Mouse (Mus musculus): ENCODE measurements around the gene Zfp423. TPM values are rescaled to one million over a fixed set of nuclear protein-coding genes. Genes with fewer than 3 reads are reported as not detected.

Zfp423 gene
- polyA plus RNA-seq, 1 experiment from 2014 or later: 23.1 TPM

DNA sequence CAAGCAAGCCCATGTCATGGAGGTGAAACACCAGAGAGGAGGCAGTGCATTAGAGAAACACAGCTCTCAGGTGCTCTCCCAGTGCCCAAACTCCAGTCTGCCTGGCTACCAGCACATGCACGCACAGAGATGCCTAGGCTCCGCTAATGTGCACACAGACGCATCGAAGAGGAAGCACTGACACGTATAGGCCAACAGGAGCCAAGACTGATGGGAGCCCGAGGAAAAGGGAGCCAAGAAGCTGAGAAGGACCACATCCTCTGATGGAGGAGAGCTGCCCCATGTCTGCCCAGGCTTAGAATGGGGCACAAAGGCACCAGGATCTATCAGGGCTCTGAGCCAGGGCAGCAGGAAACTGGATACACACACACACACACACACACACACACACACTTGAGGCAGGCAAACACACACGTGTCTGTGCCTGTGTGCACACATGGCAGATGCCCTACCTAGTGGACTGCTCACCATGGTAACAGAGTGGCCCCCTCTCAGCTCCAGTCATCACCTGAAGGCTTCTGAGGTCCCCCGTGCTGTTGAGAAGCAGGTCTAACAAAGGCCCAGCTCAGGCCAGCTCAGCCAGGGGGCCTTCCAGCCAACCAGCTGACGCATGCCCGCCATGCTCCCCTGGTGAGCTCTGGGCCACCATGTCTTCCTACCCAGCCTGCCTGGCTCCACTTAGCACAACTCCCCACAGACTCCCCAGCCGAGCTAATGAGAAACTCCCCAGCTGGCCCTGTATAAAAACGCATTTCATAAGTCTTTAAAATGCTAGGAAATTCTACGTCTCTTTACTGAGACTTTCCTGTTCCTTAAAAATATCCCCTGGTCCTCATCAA, 64.0 kb downstream of the Zfp423 start:
- WGBS: 59% methylated on average over 12 of the region's 13 CpGs
- H3K4me2 ChIP-seq (ENCODE audit: low read depth, low read length): no peak overlapping the region
- no peaks in the 10 kb centered on the region for H3K9me3 ChIP-seq (ENCODE audit: control insufficient read depth, low read length)
- H3K4me3 ChIP-seq (ENCODE audit: low read depth, low read length): no peak overlapping the region
- no peaks in the 10 kb centered on the region for H3K27me3 ChIP-seq (replicated peaks; ENCODE audit: control insufficient read depth, insufficient read depth, low read length)
- no peak overlapping the region for H3K9ac ChIP-seq (ENCODE audit: low read depth, low read length)
- ATAC-seq (ENCODE audit: low read depth) (peak; percentile 38; the same call in 1 of the 2 replicates), DNase-seq (ENCODE audit: low spot score) (no peak)
- H3K36me3 ChIP-seq (ENCODE audit: control insufficient read depth, insufficient read depth, low read length): no peaks in the 10 kb centered on the region
- peak overlapping the region; percentile 61 for H3K27ac ChIP-seq (replicated peaks; ENCODE audit: low read depth, low read length)
- peaks cover 45% of the 10 kb centered on the region for H3K4me1 ChIP-seq (ENCODE audit: control insufficient read depth, insufficient read depth, low read length)

DNA sequence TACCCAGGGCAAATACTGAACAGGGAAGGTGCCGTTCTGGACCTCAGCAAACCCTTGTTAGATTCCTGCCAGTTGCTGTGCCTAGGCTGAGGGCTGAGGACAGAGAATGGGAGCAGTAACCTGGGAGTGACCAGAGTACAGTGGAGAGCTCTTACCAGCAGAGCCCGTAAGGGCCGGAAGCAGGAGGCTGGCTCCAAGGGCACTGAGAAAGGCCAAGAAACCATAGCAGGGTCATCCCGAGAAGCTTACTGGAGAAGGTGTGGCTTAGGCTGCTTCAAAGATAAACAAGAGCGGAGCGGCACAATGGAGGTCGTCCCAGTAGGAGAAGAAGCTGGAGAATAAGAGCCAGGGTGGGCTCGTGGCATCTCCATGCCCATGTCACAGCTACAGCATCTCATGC, 65.1 kb downstream of the Zfp423 start:
- ATAC-seq (ENCODE audit: low read depth) (no peak), DNase-seq (ENCODE audit: low spot score) (no peak)
- Histone ChIP-seq H3K4me2 (ENCODE audit: low read depth, low read length) (no peak overlapping the region), H3K4me1 (ENCODE audit: control insufficient read depth, insufficient read depth, low read length) (peaks cover 44% of the 10 kb centered on the region), H3K9me3 (ENCODE audit: control insufficient read depth, low read length) (no peaks in the 10 kb centered on the region), H3K36me3 (ENCODE audit: control insufficient read depth, insufficient read depth, low read length) (no peaks in the 10 kb centered on the region), H3K27ac (replicated peaks; ENCODE audit: low read depth, low read length) (no peak overlapping the region), H3K9ac (ENCODE audit: low read depth, low read length) (no peak overlapping the region), H3K27me3 (replicated peaks; ENCODE audit: control insufficient read depth, insufficient read depth, low read length) (no peaks in the 10 kb centered on the region), H3K4me3 (ENCODE audit: low read depth, low read length) (no peak overlapping the region)
- WGBS: 54% methylated on average over 8 of the region's 8 CpGs

DNA sequence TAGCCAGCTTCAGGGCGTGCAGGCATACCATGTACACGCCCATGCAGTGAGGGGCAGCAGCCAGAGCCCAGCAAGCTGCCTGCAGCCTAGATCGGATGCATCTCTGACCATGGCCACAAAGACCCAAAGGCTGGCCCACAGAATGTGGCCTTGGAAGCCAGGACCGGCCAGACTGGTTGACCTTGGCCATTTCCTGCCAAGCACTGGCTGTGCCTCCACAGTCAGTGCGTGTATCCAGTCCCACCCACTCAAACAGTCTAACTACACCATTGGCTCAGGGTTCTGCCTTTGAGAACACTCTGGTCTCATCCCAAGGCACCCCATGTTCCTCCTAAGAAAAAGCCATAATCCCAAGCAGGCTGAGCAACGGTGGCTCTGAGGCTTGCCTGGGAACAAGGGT, 65.8 kb downstream of the Zfp423 start:
- H3K9ac ChIP-seq (ENCODE audit: low read depth, low read length): no peak overlapping the region
- no peak overlapping the region for H3K4me2 ChIP-seq (ENCODE audit: low read depth, low read length)
- H3K27ac ChIP-seq (replicated peaks; ENCODE audit: low read depth, low read length): no peak overlapping the region; the same call in 1 of the 2 replicates
- peaks cover 42% of the 10 kb centered on the region for H3K4me1 ChIP-seq (ENCODE audit: control insufficient read depth, insufficient read depth, low read length)
- no peaks in the 10 kb centered on the region for H3K27me3 ChIP-seq (replicated peaks; ENCODE audit: control insufficient read depth, insufficient read depth, low read length)
- no peak overlapping the region for H3K4me3 ChIP-seq (ENCODE audit: low read depth, low read length)
- no peaks in the 10 kb centered on the region for H3K36me3 ChIP-seq (ENCODE audit: control insufficient read depth, insufficient read depth, low read length)
- no peaks in the 10 kb centered on the region for H3K9me3 ChIP-seq (ENCODE audit: control insufficient read depth, low read length)
- no peak for ATAC-seq (ENCODE audit: low read depth)
- WGBS: 66% methylated on average over 5 of the region's 6 CpGs
- no peak for DNase-seq (ENCODE audit: low spot score)

DNA sequence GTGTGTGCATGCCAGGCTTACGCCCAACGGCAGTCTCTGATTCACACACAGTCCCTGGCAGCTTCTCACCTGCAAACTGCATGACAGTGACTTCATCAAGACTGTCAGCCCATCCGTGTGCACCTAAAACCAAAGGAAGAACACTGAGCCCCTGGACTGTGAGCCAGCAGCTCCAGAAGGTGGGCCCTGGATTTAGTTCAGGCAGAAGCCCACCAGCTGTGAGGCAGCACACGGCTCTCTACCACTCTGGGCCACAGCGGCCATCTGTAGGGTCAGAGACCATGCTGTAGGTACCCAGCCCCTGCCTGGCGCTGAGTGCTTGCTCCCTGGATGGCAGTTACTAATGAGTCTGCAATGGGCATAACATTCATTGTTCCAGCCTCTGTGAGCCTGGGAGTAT, 66.5 kb downstream of the Zfp423 start:
- no peaks in the 10 kb centered on the region for H3K9me3 ChIP-seq (ENCODE audit: control insufficient read depth, low read length)
- ATAC-seq (ENCODE audit: low read depth): no peak
- peaks cover 42% of the 10 kb centered on the region for H3K4me1 ChIP-seq (ENCODE audit: control insufficient read depth, insufficient read depth, low read length)
- 0 out of 2 replicates have a peak overlapping the region, but pooled peaks have one; percentile 1 for H3K27ac ChIP-seq (replicated peaks; ENCODE audit: low read depth, low read length)
- no peak for DNase-seq (ENCODE audit: low spot score)
- H3K4me3 ChIP-seq (ENCODE audit: low read depth, low read length): no peak overlapping the region
- WGBS: 78% methylated on average over 6 of the region's 6 CpGs
- no peak overlapping the region for H3K9ac ChIP-seq (ENCODE audit: low read depth, low read length)
- H3K4me2 ChIP-seq (ENCODE audit: low read depth, low read length): no peak overlapping the region
- H3K27me3 ChIP-seq (replicated peaks; ENCODE audit: control insufficient read depth, insufficient read depth, low read length): no peaks in the 10 kb centered on the region
- no peaks in the 10 kb centered on the region for H3K36me3 ChIP-seq (ENCODE audit: control insufficient read depth, insufficient read depth, low read length)

DNA sequence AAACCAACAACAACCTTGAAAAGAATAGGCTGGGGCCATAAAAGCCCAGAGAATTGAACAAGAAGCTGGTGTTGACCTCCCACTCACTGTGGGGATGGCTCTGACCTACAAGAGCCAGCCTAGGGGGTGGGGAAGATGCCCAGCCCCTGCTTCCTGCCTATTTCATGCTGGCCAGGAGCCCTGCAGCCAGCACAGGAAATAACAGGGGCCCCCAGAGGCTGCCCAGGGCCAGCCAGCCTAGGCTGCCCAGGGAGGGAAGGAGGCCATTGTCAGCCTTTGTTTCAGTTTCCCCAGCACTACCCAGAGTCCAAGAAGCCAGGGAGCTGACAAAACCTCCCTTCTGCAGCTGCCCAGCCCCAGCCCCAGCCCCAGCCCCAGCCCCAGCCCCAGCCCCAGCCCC, 67.5 kb downstream of the Zfp423 start:
- H3K4me1 ChIP-seq (ENCODE audit: control insufficient read depth, insufficient read depth, low read length): peaks cover 42% of the 10 kb centered on the region
- peak overlapping the region; percentile 52 for H3K27ac ChIP-seq (replicated peaks; ENCODE audit: low read depth, low read length)
- ATAC-seq (ENCODE audit: low read depth): no peak
- H3K9ac ChIP-seq (ENCODE audit: low read depth, low read length): no peak overlapping the region
- H3K27me3 ChIP-seq (replicated peaks; ENCODE audit: control insufficient read depth, insufficient read depth, low read length): no peaks in the 10 kb centered on the region
- DNase-seq (ENCODE audit: low spot score): no peak
- H3K4me2 ChIP-seq (ENCODE audit: low read depth, low read length): no peak overlapping the region
- no peak overlapping the region for H3K4me3 ChIP-seq (ENCODE audit: low read depth, low read length)
- H3K9me3 ChIP-seq (ENCODE audit: control insufficient read depth, low read length): no peaks in the 10 kb centered on the region
- no peaks in the 10 kb centered on the region for H3K36me3 ChIP-seq (ENCODE audit: control insufficient read depth, insufficient read depth, low read length)

DNA sequence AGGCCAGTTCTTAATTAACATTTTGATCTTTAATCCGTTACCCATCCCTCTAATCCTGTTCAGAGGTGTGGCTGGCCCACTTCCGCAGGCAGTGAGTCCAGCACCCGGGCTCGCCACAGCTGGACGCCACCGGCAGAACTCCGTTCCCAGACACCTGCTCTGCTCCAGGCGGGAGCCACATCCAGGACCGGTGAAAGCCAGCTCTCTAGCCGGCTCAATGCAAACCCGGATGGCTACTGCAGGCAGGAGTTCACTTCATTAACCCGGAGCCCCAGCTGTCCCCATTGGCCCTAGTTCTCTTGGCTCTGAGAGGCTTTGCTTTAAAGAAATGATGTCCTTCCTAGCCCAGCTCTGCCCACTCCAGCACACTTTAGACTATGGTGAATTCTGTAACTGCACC, 71.4 kb downstream of the Zfp423 start:
- Histone ChIP-seq H3K4me2 (ENCODE audit: low read depth, low read length) (no peak overlapping the region), H3K9me3 (ENCODE audit: control insufficient read depth, low read length) (no peaks in the 10 kb centered on the region), H3K27me3 (replicated peaks; ENCODE audit: control insufficient read depth, insufficient read depth, low read length) (no peaks in the 10 kb centered on the region), H3K27ac (replicated peaks; ENCODE audit: low read depth, low read length) (no peak overlapping the region), H3K36me3 (ENCODE audit: control insufficient read depth, insufficient read depth, low read length) (no peaks in the 10 kb centered on the region), H3K4me1 (ENCODE audit: control insufficient read depth, insufficient read depth, low read length) (peaks cover 12% of the 10 kb centered on the region), H3K4me3 (ENCODE audit: low read depth, low read length) (no peak overlapping the region), H3K9ac (ENCODE audit: low read depth, low read length) (0 out of 2 replicates have a peak overlapping the region, but pooled peaks have one; percentile 8)
- DNase-seq (ENCODE audit: low spot score): no peak
- whole genome bisulfite sequencing: 53% methylated on average over 12 of the region's 12 CpGs
- ATAC-seq (ENCODE audit: low read depth): no peak

DNA sequence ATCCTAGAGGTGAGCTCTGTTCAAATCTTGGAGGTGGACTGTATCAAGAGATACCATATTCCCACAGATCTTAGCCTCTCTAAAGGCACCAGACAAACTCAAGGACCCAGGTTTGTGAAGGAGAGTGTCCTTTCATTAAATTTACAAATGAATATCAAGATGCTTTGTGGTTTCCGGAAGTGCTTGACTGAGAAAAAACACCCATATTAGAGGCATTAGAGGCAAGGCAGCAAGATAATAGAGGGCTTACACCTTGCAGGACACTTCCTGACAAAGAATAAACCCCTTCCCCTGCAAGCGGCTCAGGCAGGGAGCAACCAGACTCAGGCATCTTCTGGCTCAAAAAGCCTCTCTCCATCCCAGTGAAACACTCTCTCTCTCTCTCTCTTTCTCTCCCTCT, 78.3 kb downstream of the Zfp423 start:
- no peak overlapping the region for H3K27ac ChIP-seq (replicated peaks; ENCODE audit: low read depth, low read length)
- ATAC-seq (ENCODE audit: low read depth) (no peak), DNase-seq (ENCODE audit: low spot score) (no peak)
- no peak overlapping the region for H3K4me2 ChIP-seq (ENCODE audit: low read depth, low read length)
- H3K36me3 ChIP-seq (ENCODE audit: control insufficient read depth, insufficient read depth, low read length): no peaks in the 10 kb centered on the region
- H3K4me1 ChIP-seq (ENCODE audit: control insufficient read depth, insufficient read depth, low read length): no peaks in the 10 kb centered on the region
- 79% methylated on average over 2 of the region's 2 CpGs for WGBS
- no peaks in the 10 kb centered on the region for H3K9me3 ChIP-seq (ENCODE audit: control insufficient read depth, low read length)
- H3K27me3 ChIP-seq (replicated peaks; ENCODE audit: control insufficient read depth, insufficient read depth, low read length): no peaks in the 10 kb centered on the region
- H3K9ac ChIP-seq (ENCODE audit: low read depth, low read length): no peak overlapping the region
- no peak overlapping the region for H3K4me3 ChIP-seq (ENCODE audit: low read depth, low read length)

DNA sequence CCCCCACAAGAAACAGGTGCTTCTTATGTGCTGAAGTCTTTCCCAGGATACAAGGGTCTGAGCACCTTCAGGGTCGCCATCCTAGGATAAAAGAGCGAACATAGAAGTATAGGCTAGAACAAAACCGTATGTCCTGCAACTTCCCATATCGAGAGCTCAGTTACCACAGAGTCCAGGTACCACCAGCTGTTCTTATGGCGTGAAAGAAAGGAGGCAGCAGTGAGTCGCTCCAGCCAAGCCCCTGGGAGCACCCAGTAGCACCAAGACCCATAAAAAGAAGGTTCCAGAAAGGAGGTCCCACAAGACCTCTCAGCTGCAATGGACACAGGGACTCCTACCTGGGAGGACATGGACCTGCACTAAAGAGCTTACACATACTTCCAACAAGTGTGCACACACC, 83.5 kb downstream of the Zfp423 start:
- H3K4me2 ChIP-seq (ENCODE audit: low read depth, low read length): no peak overlapping the region
- H3K9me3 ChIP-seq (ENCODE audit: control insufficient read depth, low read length): no peaks in the 10 kb centered on the region
- no peaks in the 10 kb centered on the region for H3K36me3 ChIP-seq (ENCODE audit: control insufficient read depth, insufficient read depth, low read length)
- H3K4me1 ChIP-seq (ENCODE audit: control insufficient read depth, insufficient read depth, low read length): 0 out of 2 replicates have a peak, but pooled peaks cover 5% of the 10 kb centered on the region
- H3K27ac ChIP-seq (replicated peaks; ENCODE audit: low read depth, low read length): no peak overlapping the region
- no peak overlapping the region for H3K4me3 ChIP-seq (ENCODE audit: low read depth, low read length)
- ATAC-seq (ENCODE audit: low read depth) (peak; percentile 8; the same call in 1 of the 2 replicates), DNase-seq (ENCODE audit: low spot score) (no peak)
- H3K9ac ChIP-seq (ENCODE audit: low read depth, low read length): no peak overlapping the region
- 66% methylated on average over 6 of the region's 6 CpGs for WGBS
- no peaks in the 10 kb centered on the region for H3K27me3 ChIP-seq (replicated peaks; ENCODE audit: control insufficient read depth, insufficient read depth, low read length)

DNA sequence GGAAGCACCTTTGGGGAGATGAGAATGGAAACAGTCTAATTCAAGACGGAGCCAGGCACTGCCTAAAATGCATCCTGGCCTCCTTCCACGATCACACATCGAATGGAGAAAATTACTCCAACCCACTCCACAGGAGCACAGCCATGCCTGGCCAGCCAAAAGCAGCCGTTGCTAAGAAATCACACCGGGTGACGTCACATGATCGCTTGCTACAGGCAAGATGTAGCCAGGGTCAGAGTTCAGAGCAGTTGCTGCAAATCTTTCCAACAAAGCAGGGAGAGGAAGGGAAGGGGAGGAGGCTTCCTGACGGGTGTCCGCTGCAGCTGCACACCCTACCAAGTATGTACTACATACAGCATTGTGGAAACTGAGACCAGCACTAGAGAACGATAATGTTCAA, 83.9 kb downstream of the Zfp423 start:
- no peak overlapping the region for H3K4me2 ChIP-seq (ENCODE audit: low read depth, low read length)
- no peak overlapping the region for H3K9ac ChIP-seq (ENCODE audit: low read depth, low read length)
- no peak overlapping the region for H3K4me3 ChIP-seq (ENCODE audit: low read depth, low read length)
- H3K36me3 ChIP-seq (ENCODE audit: control insufficient read depth, insufficient read depth, low read length): no peaks in the 10 kb centered on the region
- H3K27ac ChIP-seq (replicated peaks; ENCODE audit: low read depth, low read length): no peak overlapping the region
- H3K27me3 ChIP-seq (replicated peaks; ENCODE audit: control insufficient read depth, insufficient read depth, low read length): no peaks in the 10 kb centered on the region
- peak; percentile 30; the same call in 1 of the 2 replicates for ATAC-seq (ENCODE audit: low read depth)
- H3K4me1 ChIP-seq (ENCODE audit: control insufficient read depth, insufficient read depth, low read length): 0 out of 2 replicates have a peak, but pooled peaks cover 5% of the 10 kb centered on the region
- H3K9me3 ChIP-seq (ENCODE audit: control insufficient read depth, low read length): no peaks in the 10 kb centered on the region
- 24% methylated on average over 10 of the region's 10 CpGs for WGBS
- peak; percentile 83 for DNase-seq (ENCODE audit: low spot score)
